ENCODE assay signal across 7 mouse cellular contexts in the genomic region with DNA sequence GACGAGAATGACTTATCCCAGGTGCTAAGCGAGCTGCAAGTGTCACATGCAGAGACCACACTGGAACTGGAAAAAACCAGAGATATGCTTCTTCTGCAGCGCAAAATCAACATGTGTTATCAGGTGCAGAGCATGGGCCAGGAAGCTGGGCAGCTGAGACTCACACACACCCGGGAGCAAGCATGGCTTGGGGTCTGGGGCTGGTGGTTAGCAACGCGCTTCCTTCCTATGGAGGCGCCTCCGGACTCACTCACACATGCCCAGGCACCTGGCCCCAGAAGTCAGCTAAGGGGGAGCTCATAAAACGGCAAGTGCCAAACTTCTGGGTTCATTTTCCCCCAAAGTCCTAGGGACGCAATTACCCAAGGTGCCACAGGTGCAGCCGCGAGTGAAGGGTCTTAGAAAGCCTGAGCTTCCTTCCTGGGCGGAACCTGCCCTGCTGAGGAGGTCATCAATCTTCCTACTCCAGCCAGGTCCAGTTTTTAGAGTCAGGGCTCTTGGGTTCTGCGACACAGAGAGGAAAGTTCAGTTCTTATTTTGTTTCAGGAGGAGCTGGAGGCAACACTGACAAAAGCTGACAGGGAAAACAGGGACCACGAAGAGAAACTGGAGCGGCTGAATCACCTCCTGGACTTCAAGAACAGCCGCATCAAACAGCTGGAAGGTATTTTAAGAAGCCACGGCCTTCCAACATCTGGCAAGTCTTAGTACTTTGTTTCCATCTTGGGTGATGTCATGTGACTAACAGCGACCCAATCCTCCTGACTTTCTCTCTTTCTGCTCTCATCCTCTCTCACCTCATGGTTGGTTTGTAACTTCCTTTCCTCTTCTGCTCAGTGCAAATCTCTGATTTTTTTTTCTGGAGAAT. TPM values are rescaled to one million over a fixed set of nuclear protein-coding genes. Genes with fewer than 3 reads are reported as not detected.
DNase-seq lines count a peak whose midpoint lies in the region; ATAC-seq lines count a peak whose summit lies in the region.

No protein-coding gene starts in this region.

- DNase-seq in 3T3-L1 (ENCODE audit: low read depth, low spot score) (peak; percentile 71), 416B (ENCODE audit: low read depth) (peak; percentile 66)
- DNase-seq in urinary bladder, postnatal 36 days (ENCODE audit: low spot score in 2 of 2): no peak
- DNase-seq in right cerebral cortex, postnatal 10 days (ENCODE audit: low spot score in 2 of 2): no peak
- DNase-seq in adrenal gland, adult (ENCODE audit: inconsistent age in 2 of 2, low spot score in 1 of 2): no peak

- peak; percentile 65 for ATAC-seq in granulocyte monocyte progenitor cell, adult 5-6 weeks (replicated peaks; ENCODE audit: poor library complexity, severe bottlenecking)
- ATAC-seq in megakaryocyte progenitor cell, adult 5-6 weeks (replicated peaks; ENCODE audit: poor library complexity): peak; percentile 73

RNA-seq across cellular contexts. Expression of a gene that starts 30.3 kb away (rescaled TPM):
- 7.4 and 10.8 TPM in 2 replicates for total RNA-seq in granulocyte monocyte progenitor cell, adult 5-6 weeks (2014; fragmentation: Nextera tagmentation)
- total RNA-seq in granulocyte monocyte progenitor cell, adult 5-6 weeks (2017): 4.5 and 4.8 TPM in 2 replicates
- 5.2 and 7.9 TPM in 2 replicates for total RNA-seq in megakaryocyte progenitor cell, adult 5-6 weeks (2015)
- 3.3 and 7.1 TPM in 2 replicates for total RNA-seq in megakaryocyte progenitor cell, adult 5-6 weeks (2017)

RNA-seq across cellular contexts. Expression of a gene that starts 37.0 kb away (rescaled TPM):
- total RNA-seq in granulocyte monocyte progenitor cell, adult 5-6 weeks (2014; fragmentation: Nextera tagmentation): 362 and 404 TPM in 2 replicates
- total RNA-seq in granulocyte monocyte progenitor cell, adult 5-6 weeks (2017): 637 and 667 TPM in 2 replicates
- total RNA-seq in megakaryocyte progenitor cell, adult 5-6 weeks (2015): 353 and 414 TPM in 2 replicates
- 560 and 665 TPM in 2 replicates for total RNA-seq in megakaryocyte progenitor cell, adult 5-6 weeks (2017)

RNA-seq across cellular contexts. Expression of a gene that starts 56.4 kb away (rescaled TPM):
- total RNA-seq in granulocyte monocyte progenitor cell, adult 5-6 weeks (2014; fragmentation: Nextera tagmentation): 91.5 and 98.8 TPM in 2 replicates
- 229 and 242 TPM in 2 replicates for total RNA-seq in granulocyte monocyte progenitor cell, adult 5-6 weeks (2017)
- total RNA-seq in megakaryocyte progenitor cell, adult 5-6 weeks (2015): 90.6 and 92.7 TPM in 2 replicates
- 219 and 256 TPM in 2 replicates for total RNA-seq in megakaryocyte progenitor cell, adult 5-6 weeks (2017)

Comparison
In these comparisons a context has a peak if more than half of its experiments do, and no peak if none do; other contexts are left out.
1. DNase-seq: peak in 3T3-L1 (single experiment) and 416B (single experiment); none in urinary bladder, postnatal 36 days (0 of 2), right cerebral cortex, postnatal 10 days (0 of 2) and adrenal gland, adult (0 of 2).